Mouse (Mus musculus): Measurements from ENCODE around the gene Fcho2. TPM values are rescaled to one million over a fixed set of nuclear protein-coding genes. Genes with fewer than 3 reads are reported as not detected.

Gene Fcho2
- polyA plus RNA-seq, 1 experiment from 2014 or later: 31.8 TPM

DNA sequence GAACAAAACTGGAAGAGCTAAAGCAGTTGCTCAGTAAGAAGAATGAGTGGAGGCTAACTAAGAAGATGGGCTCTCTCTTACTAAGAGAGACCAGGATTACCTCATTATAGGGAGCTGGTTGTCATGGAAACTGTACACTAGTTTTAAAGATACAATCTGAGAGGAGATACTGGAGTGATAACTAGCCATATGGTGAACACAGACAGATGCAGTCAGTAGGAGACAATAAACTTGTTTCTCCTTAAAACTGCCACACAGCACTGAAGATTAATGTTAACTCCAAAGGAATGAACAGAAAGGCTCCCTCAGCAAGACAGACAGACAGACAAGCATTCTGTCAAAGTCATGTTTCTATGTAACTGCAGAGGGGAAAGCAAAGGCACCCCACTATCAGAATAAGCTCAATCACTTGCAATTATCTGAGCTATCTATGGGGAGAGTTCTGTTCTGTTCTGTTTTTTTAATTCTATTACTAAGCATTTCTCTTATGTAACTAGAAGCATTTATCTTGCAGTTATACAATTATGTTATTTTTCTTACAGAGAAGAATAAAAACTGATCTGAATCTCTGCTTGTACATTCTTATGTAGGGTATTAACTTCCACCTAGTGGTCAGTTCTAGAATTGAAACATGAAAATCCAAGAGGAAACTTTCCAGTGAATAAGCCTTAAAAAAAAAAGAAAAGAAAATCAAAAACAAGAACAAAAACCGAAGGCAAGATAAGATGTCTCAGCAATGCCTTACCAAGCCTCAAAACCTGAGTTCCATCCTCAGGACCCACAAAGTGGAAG, 85.8 kb downstream of the Fcho2 start:
- Histone ChIP-seq H3K27me3 (replicated peaks; ENCODE audit: control insufficient read depth, insufficient read depth, low read length) (no peaks in the 10 kb centered on the region), H3K9ac (replicated peaks; ENCODE audit: low read depth, low read length) (no peak overlapping the region), H3K4me3 (replicated peaks; ENCODE audit: low read length) (no peak overlapping the region), H3K36me3 (ENCODE audit: control insufficient read depth, insufficient read depth) (peaks cover 18% of the 10 kb centered on the region), H3K9me3 (ENCODE audit: control insufficient read depth, low read length) (no peaks in the 10 kb centered on the region), H3K4me1 (replicated peaks; ENCODE audit: control insufficient read depth, insufficient read depth, low read length) (no peaks in the 10 kb centered on the region), H3K4me2 (ENCODE audit: low read length) (no peak overlapping the region), H3K27ac (ENCODE audit: low read length) (no peak overlapping the region)
- 74% methylated on average over 1 of the region's 1 CpGs for WGBS
- ATAC-seq: peak; percentile 62; the same call in 1 of the 2 replicates

DNA sequence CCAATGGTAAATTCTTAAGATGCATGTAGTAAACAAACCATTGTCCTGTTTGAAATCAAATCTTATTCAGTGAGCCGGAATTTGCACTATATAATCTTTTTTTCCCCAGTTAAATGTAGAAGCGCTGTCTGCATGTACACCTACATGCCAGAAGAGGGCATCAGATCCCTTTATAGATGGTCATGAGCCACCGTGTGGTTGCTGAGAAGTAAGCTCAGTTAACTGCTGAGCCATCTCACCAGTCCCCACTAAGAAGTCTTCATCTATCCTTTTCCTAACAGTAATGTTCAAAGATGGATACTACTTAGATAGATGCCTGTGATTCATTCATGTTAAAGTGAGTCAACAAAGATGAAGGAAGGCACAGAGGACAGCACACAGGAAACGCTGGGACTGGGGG, 88.8 kb downstream of the Fcho2 start:
- Histone ChIP-seq H3K27ac (ENCODE audit: low read length) (no peak overlapping the region), H3K4me2 (ENCODE audit: low read length) (no peak overlapping the region), H3K36me3 (ENCODE audit: control insufficient read depth, insufficient read depth) (peaks cover 9% of the 10 kb centered on the region), H3K4me3 (replicated peaks; ENCODE audit: low read length) (no peak overlapping the region), H3K9me3 (ENCODE audit: control insufficient read depth, low read length) (no peaks in the 10 kb centered on the region), H3K4me1 (replicated peaks; ENCODE audit: control insufficient read depth, insufficient read depth, low read length) (no peaks in the 10 kb centered on the region), H3K27me3 (replicated peaks; ENCODE audit: control insufficient read depth, insufficient read depth, low read length) (no peaks in the 10 kb centered on the region), H3K9ac (replicated peaks; ENCODE audit: low read depth, low read length) (no peak overlapping the region)
- WGBS: 60% methylated on average over 4 of the region's 4 CpGs
- ATAC-seq: 0 out of 2 replicates have a peak, but pooled peaks have one; percentile 50

DNA sequence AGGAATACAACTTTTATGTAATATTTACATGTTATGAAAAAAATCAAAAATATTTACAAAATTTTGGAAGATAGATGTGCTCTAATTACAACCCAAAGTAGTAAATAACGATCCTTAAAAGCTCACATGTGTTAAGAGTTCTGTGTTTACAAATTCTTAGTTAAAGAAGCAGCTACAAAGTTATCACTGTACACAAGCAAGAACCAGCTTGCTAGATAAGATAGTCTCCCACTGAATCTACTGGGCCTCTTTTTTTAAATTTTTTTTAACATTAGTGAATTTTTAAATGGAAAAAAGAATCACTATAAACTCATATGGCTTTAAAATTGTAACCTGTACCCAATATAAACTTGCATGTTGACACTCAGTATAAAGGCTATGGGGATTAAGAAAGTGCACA, 91.8 kb downstream of the Fcho2 start:
- Histone ChIP-seq H3K4me2 (ENCODE audit: low read length) (no peak overlapping the region), H3K4me1 (replicated peaks; ENCODE audit: control insufficient read depth, insufficient read depth, low read length) (no peaks in the 10 kb centered on the region), H3K4me3 (replicated peaks; ENCODE audit: low read length) (no peak overlapping the region), H3K27me3 (replicated peaks; ENCODE audit: control insufficient read depth, insufficient read depth, low read length) (no peaks in the 10 kb centered on the region), H3K36me3 (ENCODE audit: control insufficient read depth, insufficient read depth) (peaks cover 7% of the 10 kb centered on the region), H3K27ac (ENCODE audit: low read length) (no peak overlapping the region), H3K9me3 (ENCODE audit: control insufficient read depth, low read length) (no peaks in the 10 kb centered on the region), H3K9ac (replicated peaks; ENCODE audit: low read depth, low read length) (no peak overlapping the region)
- ATAC-seq: no peak
- 89% methylated on average over 1 of the region's 1 CpGs for WGBS

DNA sequence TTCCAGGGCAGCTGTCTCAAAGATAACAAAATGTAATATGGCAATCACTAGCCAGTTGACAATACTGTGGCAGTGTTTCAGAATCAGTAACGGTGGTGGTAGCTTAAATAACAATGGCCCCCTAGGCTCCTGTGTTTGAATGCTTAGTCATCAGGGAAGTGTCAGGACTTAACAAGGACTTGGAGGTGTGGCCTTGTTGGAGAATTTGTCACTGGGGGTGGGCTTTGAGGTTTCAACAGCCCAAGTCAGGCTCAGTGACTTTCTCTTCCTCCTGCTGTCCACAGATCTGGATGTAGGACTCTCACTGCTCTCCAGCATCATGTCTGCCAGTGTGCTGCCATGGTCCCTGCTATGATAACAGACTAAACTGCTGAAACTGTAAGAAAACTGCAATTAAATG, 93.0 kb downstream of the Fcho2 start:
- Histone ChIP-seq H3K4me2 (ENCODE audit: low read length) (no peak overlapping the region), H3K27me3 (replicated peaks; ENCODE audit: control insufficient read depth, insufficient read depth, low read length) (no peaks in the 10 kb centered on the region)
- 13% methylated on average over 1 of the region's 1 CpGs for WGBS

DNA sequence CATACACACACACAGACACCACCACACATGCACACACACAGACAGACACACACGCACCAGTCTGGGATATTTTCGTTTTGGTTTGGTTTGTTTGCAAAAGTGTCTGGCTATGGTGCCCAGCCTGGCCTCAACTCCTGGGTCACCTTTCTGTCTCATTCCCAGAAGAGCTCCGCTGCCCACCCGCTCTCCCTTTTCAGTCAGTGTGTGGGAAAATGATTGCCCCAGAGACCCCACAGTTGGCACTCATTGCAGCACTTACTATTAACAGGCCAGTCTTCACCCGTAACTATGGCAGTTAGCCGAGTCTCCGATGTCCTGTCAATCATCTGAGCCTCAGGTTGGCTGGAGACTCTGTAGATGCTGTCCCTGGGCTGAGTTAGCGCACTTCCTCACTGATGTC, 99.1 kb downstream of the Fcho2 start:
- WGBS: 86% methylated on average over 8 of the region's 8 CpGs
- ATAC-seq: no peak
- H3K36me3 ChIP-seq (ENCODE audit: control insufficient read depth, insufficient read depth): no peaks in the 10 kb centered on the region
- no peaks in the 10 kb centered on the region for H3K4me1 ChIP-seq (replicated peaks; ENCODE audit: control insufficient read depth, insufficient read depth, low read length)
- H3K27me3 ChIP-seq (replicated peaks; ENCODE audit: control insufficient read depth, insufficient read depth, low read length): no peaks in the 10 kb centered on the region
- H3K4me3 ChIP-seq (replicated peaks; ENCODE audit: low read length): no peak overlapping the region
- no peak overlapping the region for H3K4me2 ChIP-seq (ENCODE audit: low read length)
- no peaks in the 10 kb centered on the region for H3K9me3 ChIP-seq (ENCODE audit: control insufficient read depth, low read length)
- H3K9ac ChIP-seq (replicated peaks; ENCODE audit: low read depth, low read length): no peak overlapping the region
- H3K27ac ChIP-seq (ENCODE audit: low read length): no peak overlapping the region

More for the DNA sequence above, 93.0 kb downstream of the Fcho2 start:
- H3K4me1 ChIP-seq (replicated peaks; ENCODE audit: control insufficient read depth, insufficient read depth, low read length): no peaks in the 10 kb centered on the region
- peaks cover 7% of the 10 kb centered on the region for H3K36me3 ChIP-seq (ENCODE audit: control insufficient read depth, insufficient read depth)
- no peaks in the 10 kb centered on the region for H3K9me3 ChIP-seq (ENCODE audit: control insufficient read depth, low read length)
- no peak overlapping the region for H3K27ac ChIP-seq (ENCODE audit: low read length)
- H3K9ac ChIP-seq (replicated peaks; ENCODE audit: low read depth, low read length): no peak overlapping the region
- H3K4me3 ChIP-seq (replicated peaks; ENCODE audit: low read length): no peak overlapping the region
- ATAC-seq: no peak

DNA sequence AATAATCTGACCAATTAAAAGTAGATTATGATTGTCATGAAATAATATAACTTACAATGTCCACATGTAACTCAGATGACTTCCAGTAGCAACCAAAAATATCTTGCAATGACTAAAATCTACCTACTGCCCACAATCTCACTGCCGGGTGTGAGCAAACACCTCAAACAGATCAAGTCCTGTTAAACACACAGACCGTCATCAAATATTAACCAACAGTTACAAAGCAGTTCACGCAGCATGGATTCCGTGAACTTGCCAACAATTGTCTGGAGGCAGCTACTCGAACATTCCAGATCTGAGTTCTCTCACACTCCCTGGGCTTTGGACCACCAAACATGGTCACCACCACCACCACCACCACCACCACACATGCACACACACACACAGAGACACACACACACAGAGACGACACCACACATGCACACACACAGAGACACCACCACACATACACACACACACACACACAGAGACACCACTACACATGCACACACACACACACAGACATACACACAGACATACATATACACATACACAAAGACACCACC, 99.7 kb downstream of the Fcho2 start:
- WGBS: 89% methylated on average over 6 of the region's 6 CpGs
- no peak overlapping the region for H3K27ac ChIP-seq (ENCODE audit: low read length)
- no peaks in the 10 kb centered on the region for H3K36me3 ChIP-seq (ENCODE audit: control insufficient read depth, insufficient read depth)
- no peak overlapping the region for H3K9ac ChIP-seq (replicated peaks; ENCODE audit: low read depth, low read length)
- no peak for ATAC-seq
- no peaks in the 10 kb centered on the region for H3K27me3 ChIP-seq (replicated peaks; ENCODE audit: control insufficient read depth, insufficient read depth, low read length)
- no peak overlapping the region for H3K4me2 ChIP-seq (ENCODE audit: low read length)
- H3K9me3 ChIP-seq (ENCODE audit: control insufficient read depth, low read length): no peaks in the 10 kb centered on the region
- no peaks in the 10 kb centered on the region for H3K4me1 ChIP-seq (replicated peaks; ENCODE audit: control insufficient read depth, insufficient read depth, low read length)
- no peak overlapping the region for H3K4me3 ChIP-seq (replicated peaks; ENCODE audit: low read length)

DNA sequence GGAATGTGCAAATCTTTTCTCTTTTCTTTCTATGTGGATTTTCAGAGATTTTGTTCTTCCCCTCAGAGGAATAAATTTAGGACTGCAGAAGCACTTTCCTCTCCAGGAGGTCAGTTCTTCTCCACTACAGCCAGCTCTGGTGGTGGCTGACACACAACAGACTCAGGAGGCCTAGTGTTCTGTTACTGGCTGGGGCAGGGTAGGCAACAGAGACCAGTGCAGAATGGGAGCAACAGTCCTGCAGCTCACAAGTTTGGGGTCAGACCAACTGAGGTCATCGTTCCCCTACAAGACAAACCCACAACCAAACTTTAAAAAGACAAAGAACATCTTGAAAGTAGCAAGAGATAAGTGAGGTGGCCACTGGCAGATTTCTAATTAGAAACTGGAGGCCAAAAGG, 104.6 kb downstream of the Fcho2 start:
- Histone ChIP-seq H3K4me2 (ENCODE audit: low read length) (no peak overlapping the region), H3K27ac (ENCODE audit: low read length) (no peak overlapping the region), H3K9ac (replicated peaks; ENCODE audit: low read depth, low read length) (no peak overlapping the region), H3K36me3 (ENCODE audit: control insufficient read depth, insufficient read depth) (no peaks in the 10 kb centered on the region), H3K27me3 (replicated peaks; ENCODE audit: control insufficient read depth, insufficient read depth, low read length) (no peaks in the 10 kb centered on the region), H3K4me1 (replicated peaks; ENCODE audit: control insufficient read depth, insufficient read depth, low read length) (no peaks in the 10 kb centered on the region), H3K9me3 (ENCODE audit: control insufficient read depth, low read length) (no peaks in the 10 kb centered on the region), H3K4me3 (replicated peaks; ENCODE audit: low read length) (no peak overlapping the region)
- no peak for ATAC-seq
- 97% methylated on average over 1 of the region's 1 CpGs for WGBS

DNA sequence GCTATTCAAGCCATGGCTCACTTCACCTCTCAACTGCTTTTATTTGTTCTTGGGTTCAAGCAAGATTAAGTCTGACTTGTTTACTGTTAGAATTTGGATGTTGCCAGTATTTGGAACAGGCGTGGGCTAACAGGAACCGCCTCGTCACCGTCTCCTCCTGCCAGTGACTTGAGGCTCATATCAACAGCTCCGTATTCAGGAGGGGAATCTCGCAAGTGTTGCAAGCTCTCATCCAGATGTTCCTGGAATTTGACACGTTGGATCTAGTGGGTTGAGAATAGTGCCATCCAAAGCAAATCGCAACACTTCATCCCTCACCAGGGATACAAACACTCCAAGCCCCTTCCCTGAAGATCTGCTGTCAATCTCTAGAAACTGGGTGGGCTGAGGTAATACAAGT, 105.0 kb downstream of the Fcho2 start:
- H3K4me2 ChIP-seq (ENCODE audit: low read length): no peak overlapping the region
- H3K9ac ChIP-seq (replicated peaks; ENCODE audit: low read depth, low read length): no peak overlapping the region
- H3K4me3 ChIP-seq (replicated peaks; ENCODE audit: low read length): no peak overlapping the region
- no peaks in the 10 kb centered on the region for H3K9me3 ChIP-seq (ENCODE audit: control insufficient read depth, low read length)
- H3K27me3 ChIP-seq (replicated peaks; ENCODE audit: control insufficient read depth, insufficient read depth, low read length): no peaks in the 10 kb centered on the region
- whole genome bisulfite sequencing: 81% methylated on average over 8 of the region's 8 CpGs
- no peaks in the 10 kb centered on the region for H3K36me3 ChIP-seq (ENCODE audit: control insufficient read depth, insufficient read depth)
- no peaks in the 10 kb centered on the region for H3K4me1 ChIP-seq (replicated peaks; ENCODE audit: control insufficient read depth, insufficient read depth, low read length)
- ATAC-seq: no peak
- H3K27ac ChIP-seq (ENCODE audit: low read length): no peak overlapping the region

DNA sequence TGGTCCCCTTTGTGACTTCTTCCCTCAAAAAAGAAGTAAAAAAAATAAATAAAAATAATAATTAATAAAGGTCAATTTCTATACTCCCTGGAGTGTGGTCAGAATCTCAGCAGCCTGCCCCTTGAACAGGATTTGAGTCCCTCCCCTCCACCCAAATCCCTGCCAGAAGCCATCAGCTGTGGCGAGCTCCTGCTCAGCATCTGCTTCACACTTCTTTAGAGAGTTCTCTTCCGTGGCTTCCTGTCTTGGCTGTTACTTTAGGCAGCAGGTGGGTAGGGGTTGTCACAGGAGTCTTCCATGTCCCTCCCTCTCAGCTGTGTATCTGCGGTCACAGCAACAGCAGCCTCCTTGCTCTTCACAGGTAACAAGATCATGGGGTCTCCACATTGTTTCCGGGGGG, 109.7 kb downstream of the Fcho2 start:
- Histone ChIP-seq H3K4me3 (replicated peaks; ENCODE audit: low read length) (no peak overlapping the region), H3K9ac (replicated peaks; ENCODE audit: low read depth, low read length) (no peak overlapping the region), H3K9me3 (ENCODE audit: control insufficient read depth, low read length) (no peaks in the 10 kb centered on the region), H3K27me3 (replicated peaks; ENCODE audit: control insufficient read depth, insufficient read depth, low read length) (no peaks in the 10 kb centered on the region), H3K4me2 (ENCODE audit: low read length) (no peak overlapping the region), H3K4me1 (replicated peaks; ENCODE audit: control insufficient read depth, insufficient read depth, low read length) (no peaks in the 10 kb centered on the region), H3K36me3 (ENCODE audit: control insufficient read depth, insufficient read depth) (no peaks in the 10 kb centered on the region), H3K27ac (ENCODE audit: low read length) (no peak overlapping the region)
- WGBS: 76% methylated on average over 4 of the region's 4 CpGs
- no peak for ATAC-seq
